Mouse (Mus musculus) forebrain, embryonic 12.5 days (tissue): ENCODE data around the gene Kank3. TPM values are rescaled to one million over a fixed set of nuclear protein-coding genes. Genes with fewer than 3 reads are reported as not detected.
A peak's percentile ranks its signal among the peaks of the same experiment; 100 is the strongest.

Experiments
- ATAC-seq: fragments of 200-750 bp; cut with Nextera tagmentation; 2 replicates; pipeline ENCODE4 v1.8.0; 2017; ENCODE audit warnings: moderate TSS enrichment; ENCODE audit not compliant: low FRiP score
- H3K27ac ChIP-seq: fragments of 300-500 bp; sonication (generic); 2 replicates; pipeline ENCODE4 v1.5.1; 2016; ENCODE audit warnings: mild to moderate bottlenecking
- H3K27me3 ChIP-seq: fragments of 300-500 bp; sonication (generic); 2 replicates; pipeline ENCODE4 v1.6.1; 2016; ENCODE audit warnings: mild to moderate bottlenecking
- H3K36me3 ChIP-seq: fragments of 300-500 bp; sonication (generic); replicated peaks from 2 replicates; pipeline ENCODE4 v1.6.1; 2016; ENCODE audit warnings: mild to moderate bottlenecking
- H3K4me1 ChIP-seq: fragments of 300-500 bp; sonication (generic); 2 replicates; pipeline ENCODE4 v1.6.1; 2016
- H3K4me2 ChIP-seq: fragments of 300-500 bp; sonication (generic); 2 replicates; pipeline ENCODE4 v1.6.1; 2016; ENCODE audit warnings: mild to moderate bottlenecking, moderate library complexity
- H3K4me3 ChIP-seq: fragments of 300-500 bp; sonication (generic); replicated peaks from 2 replicates; pipeline ENCODE4 v1.5.1; 2016; ENCODE audit warnings: mild to moderate bottlenecking
- H3K9ac ChIP-seq: fragments of 300-500 bp; sonication (generic); 2 replicates; pipeline ENCODE4 v1.6.1; 2016; ENCODE audit warnings: mild to moderate bottlenecking
- H3K9me3 ChIP-seq: fragments of 300-500 bp; sonication (generic); 2 replicates; pipeline ENCODE4 v1.6.1; 2016
- WGBS: fragments of 180-500 bp; shearing (Covaris S2); methylation state at CpG from one replicate; pipeline ENCODE4 v1.1.7; 2016; 5-methylcytosine and 5-hydroxymethylcytosine counted together
- polyA plus RNA-seq: library from polyadenylated mRNA; unstranded; fragments of >200 nt; fragmentation: Nextera tagmentation; extraction: Ambion mirVana; gene quantifications from 2 replicates; pipeline ENCODE4 v1.2.1, GENCODE M21; 2016

Kank3 gene
- polyA plus RNA-seq, 1 experiment from 2014 or later, result 27.3 TPM

DNA sequence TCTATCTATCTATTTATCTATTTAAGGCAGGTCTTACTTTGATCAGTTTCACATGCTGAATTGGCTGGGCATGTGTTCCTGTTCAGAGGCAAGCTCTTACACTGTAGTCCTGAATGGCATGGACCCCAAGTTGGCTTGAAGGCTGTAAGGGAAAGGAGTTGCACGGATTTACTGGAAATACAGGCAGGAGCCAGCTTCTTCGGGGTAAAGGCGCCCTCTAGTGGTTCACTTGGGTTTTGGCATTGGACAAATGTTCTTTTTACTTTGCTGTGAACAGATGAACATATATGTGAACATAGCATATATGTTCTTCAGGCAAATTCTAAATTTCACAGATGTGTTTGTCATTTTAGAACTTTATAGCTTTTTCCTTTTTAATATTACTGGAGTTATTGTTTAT, 16.5 kb downstream of the Kank3 start:
- no peak overlapping the region for H3K27ac ChIP-seq
- no peak overlapping the region for H3K4me2 ChIP-seq
- under 1% methylated on average over 3 of the region's 3 CpGs for WGBS
- H3K36me3 ChIP-seq, result peaks cover 41% of the 10 kb centered on the region
- no peaks in the 10 kb centered on the region for H3K27me3 ChIP-seq
- H3K9ac ChIP-seq, result no peak overlapping the region
- no peaks in the 10 kb centered on the region for H3K9me3 ChIP-seq
- no peak for ATAC-seq
- H3K4me3 ChIP-seq, result no peak overlapping the region
- peaks cover 32% of the 10 kb centered on the region for H3K4me1 ChIP-seq

DNA sequence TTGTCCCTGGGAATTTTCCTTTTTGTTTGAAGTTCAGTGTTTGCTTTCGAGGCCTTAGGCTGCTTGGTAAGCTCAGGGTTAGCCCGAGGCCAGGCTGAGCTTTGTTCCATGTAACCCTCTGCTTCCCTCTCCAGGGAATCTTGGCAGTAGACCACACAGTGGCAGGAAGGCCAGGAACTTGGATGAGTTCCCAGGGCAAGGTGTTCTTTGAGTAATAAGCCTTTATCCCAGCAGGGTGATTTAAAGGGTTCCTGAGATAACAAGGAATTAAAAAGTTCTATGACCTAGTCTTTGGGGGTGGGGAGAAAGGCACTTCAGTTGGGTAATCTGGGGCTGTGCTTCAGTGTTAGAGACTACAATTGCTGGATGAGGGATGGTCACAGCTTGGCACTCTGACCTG, 18.6 kb downstream of the Kank3 start:
- 78% methylated on average over 2 of the region's 2 CpGs for WGBS
- Histone ChIP-seq H3K4me2 (no peak overlapping the region), H3K27ac (peak overlapping the region; percentile 36; the same call in 1 of the 2 replicates), H3K9me3 (no peaks in the 10 kb centered on the region), H3K4me1 (peaks cover 13% of the 10 kb centered on the region), H3K27me3 (no peaks in the 10 kb centered on the region), H3K4me3 (no peak overlapping the region), H3K36me3 (peaks cover 44% of the 10 kb centered on the region), H3K9ac (no peak overlapping the region)
- ATAC-seq, result no peak

DNA sequence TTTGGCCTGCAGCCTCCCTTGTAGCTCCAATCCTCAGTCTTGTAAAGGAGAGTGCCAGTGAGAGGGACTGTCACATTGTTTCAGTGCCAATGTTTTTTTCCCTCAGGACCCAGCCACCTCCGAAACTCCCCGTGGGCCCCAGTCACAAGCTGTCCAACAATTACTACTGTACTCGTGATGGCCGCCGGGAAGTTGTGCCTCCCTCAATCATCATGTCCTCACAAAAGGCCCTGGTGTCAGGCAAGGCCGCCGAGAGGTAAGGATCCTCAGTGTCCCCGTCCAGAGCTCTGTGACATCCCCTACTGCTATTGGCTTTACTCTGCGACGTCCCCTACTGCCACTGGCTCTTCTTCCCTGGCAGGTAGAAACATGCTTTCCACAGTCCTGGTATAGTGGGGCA, 19.2 kb downstream of the Kank3 start:
- Histone ChIP-seq H3K27me3 (no peaks in the 10 kb centered on the region), H3K36me3 (peaks cover 51% of the 10 kb centered on the region), H3K4me1 (peaks cover 13% of the 10 kb centered on the region), H3K9ac (no peak overlapping the region), H3K4me3 (no peak overlapping the region), H3K4me2 (no peak overlapping the region), H3K9me3 (no peaks in the 10 kb centered on the region), H3K27ac (no peak overlapping the region)
- no peak for ATAC-seq
- 93% methylated on average over 10 of the region's 10 CpGs for WGBS

DNA sequence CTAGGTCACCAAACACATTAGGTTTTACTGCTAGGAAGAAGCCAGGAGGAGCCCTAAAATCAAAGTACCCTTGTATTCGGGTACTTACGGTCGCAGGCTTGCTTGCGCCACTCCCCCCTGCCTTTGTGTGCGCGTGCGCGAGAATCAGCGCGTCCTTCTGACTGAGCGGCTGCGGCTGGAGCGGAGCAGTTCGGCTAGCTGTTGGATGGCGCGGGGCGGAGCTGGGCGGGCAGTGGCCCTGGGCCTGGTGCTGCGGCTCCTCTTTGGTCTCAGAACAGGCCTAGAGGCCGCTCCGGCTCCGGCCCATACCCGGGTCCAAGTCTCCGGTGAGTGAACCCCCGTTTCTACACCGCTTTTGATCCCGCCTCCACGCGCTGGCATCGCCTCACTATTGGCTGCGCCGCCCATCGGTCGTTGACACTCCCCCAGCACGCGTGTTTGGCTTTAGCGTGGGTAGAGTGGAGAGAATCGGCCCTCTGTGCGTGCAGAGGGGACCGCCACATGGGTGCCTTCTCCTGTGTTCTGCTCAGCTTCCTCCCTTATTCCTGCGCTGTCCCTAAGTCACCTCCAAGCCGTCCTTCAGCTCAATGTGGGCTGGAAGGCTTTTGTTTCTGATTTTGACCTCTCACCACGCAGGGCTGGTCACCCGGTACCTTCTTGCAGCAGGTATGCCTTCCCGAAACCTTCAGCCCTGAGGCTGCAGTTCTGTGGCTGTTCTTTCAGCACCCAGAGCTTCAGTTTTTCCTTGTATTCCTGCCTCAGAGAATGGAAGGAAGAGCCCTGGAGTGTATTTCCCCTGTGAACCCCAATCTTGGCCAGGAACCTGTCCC, 32.9 kb downstream of the Kank3 start, which contains the start of gene Cd320:
Cd320 (plus strand) TSS at position 126 of the 830 bp plus-strand sequence.
- WGBS, result 0% methylated on average over 45 of the region's 45 CpGs
- Histone ChIP-seq H3K36me3 (peaks cover 26% of the 10 kb centered on the region), H3K4me3 (peak within 1 kb of the TSS; percentile 73), H3K4me2 (peak within 1 kb of the TSS; percentile 83), H3K27me3 (no peaks in the 10 kb centered on the region), H3K4me1 (peaks cover 15% of the 10 kb centered on the region), H3K9me3 (no peaks in the 10 kb centered on the region), H3K27ac (peak within 1 kb of the TSS; percentile 54; the same call in 1 of the 2 replicates), H3K9ac (peak within 1 kb of the TSS; percentile 72)
- peak; percentile 93 for ATAC-seq

DNA sequence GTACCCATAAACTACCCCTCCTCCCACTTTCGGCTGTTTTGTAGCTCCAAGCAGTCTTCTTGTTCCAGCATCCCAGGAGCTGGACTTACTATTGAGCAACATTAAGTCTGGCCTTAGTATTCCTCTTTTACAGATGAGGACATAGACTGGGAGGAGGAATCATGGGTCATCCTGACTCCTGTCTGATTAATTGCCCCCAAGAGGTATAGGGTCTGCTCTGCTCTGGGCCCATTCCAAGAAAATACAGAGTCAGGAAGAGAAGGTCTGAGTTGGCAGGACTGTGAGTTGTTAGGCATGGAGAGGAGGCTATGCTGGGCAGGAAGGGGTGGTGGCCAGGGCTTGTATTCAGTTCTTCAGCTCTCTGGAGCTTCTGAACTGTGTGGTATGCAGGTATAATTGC, 33.9 kb downstream of the Kank3 start:
- no peak for ATAC-seq
- Histone ChIP-seq H3K4me3 (peak overlapping the region; percentile 73; the same call in 1 of the 2 replicates), H3K27me3 (no peaks in the 10 kb centered on the region), H3K27ac (no peak overlapping the region), H3K4me2 (peak overlapping the region; percentile 83), H3K36me3 (peaks cover 26% of the 10 kb centered on the region), H3K4me1 (peaks cover 15% of the 10 kb centered on the region), H3K9ac (0 out of 2 replicates have a peak overlapping the region, but pooled peaks have one; percentile 72), H3K9me3 (no peaks in the 10 kb centered on the region)
- 80% methylated on average over 1 of the region's 1 CpGs for WGBS

DNA sequence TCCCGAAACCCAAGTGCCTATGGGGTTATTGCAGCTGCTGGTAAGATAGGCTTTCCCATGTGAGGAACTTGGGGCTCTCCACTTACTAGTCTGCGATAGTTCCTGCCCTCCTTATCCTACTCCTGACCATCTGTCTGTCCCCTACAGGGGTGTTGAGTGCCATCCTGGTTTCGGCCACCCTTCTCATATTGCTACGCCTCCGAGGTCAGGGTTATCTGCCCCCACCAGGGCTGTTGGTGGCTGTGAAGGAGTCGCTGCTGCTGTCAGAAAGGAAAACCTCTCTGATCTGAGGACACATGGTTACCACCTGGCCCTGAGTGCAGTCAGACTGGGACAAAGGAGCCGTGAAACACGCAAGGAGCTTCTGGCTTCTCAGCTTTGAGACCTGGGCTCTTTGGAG, 37.8 kb downstream of the Kank3 start:
- no peaks in the 10 kb centered on the region for H3K27me3 ChIP-seq
- H3K9me3 ChIP-seq, result no peaks in the 10 kb centered on the region
- peaks cover 31% of the 10 kb centered on the region for H3K36me3 ChIP-seq
- no peak for ATAC-seq
- H3K9ac ChIP-seq, result no peak overlapping the region
- WGBS, result 88% methylated on average over 8 of the region's 8 CpGs
- no peak overlapping the region for H3K4me3 ChIP-seq
- H3K27ac ChIP-seq, result no peak overlapping the region
- peaks cover 15% of the 10 kb centered on the region for H3K4me1 ChIP-seq
- H3K4me2 ChIP-seq, result no peak overlapping the region

DNA sequence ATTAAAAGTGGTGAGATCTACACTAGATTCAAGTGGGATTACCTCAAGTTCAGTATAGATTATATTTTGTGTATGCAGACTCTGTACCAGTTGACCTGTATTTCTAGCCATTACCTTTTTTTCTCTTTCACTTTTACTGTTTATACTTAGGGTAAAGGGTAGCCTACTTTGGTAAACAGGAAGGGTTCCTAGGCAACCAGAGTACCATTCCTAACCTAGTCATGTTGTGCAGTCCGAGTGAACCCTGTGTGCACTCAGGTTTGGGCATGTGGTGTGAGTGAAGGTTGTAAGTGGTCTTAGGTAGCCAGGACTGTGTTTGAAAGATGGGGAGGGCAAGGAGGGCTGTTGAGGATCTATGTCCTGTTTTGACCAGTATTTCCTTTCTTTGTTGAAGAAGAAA, 41.0 kb downstream of the Kank3 start:
- Histone ChIP-seq H3K27ac (no peak overlapping the region), H3K27me3 (no peaks in the 10 kb centered on the region), H3K9me3 (no peaks in the 10 kb centered on the region), H3K4me1 (no peaks in the 10 kb centered on the region), H3K9ac (no peak overlapping the region), H3K4me2 (no peak overlapping the region), H3K4me3 (no peak overlapping the region), H3K36me3 (peaks cover 31% of the 10 kb centered on the region)
- WGBS, result 78% methylated on average over 1 of the region's 1 CpGs
- no peak for ATAC-seq

DNA sequence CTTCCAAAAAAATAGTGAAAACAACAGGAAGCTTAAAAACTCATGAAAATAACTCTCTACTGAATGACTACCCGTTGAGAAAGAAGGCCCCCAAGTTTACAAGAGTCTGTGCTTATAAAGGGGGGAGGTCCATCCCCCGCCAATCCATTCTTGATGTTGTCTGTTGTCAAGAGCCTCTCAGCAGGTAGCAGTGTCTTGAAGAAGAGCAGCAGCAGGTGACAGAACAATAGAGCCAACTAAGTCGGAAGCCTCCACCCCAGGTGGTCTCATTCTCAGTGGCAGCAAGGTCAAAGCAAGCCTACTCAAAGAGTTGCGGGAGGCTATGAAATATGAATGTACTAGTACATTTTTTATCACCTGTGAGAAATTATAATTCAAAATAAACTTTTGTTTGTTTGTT, 47.5 kb downstream of the Kank3 start:
- Histone ChIP-seq H3K27ac (no peak overlapping the region), H3K4me3 (no peak overlapping the region), H3K27me3 (no peaks in the 10 kb centered on the region), H3K36me3 (no peaks in the 10 kb centered on the region; the same call in 1 of the 2 replicates), H3K9ac (no peak overlapping the region), H3K4me2 (no peak overlapping the region), H3K9me3 (no peaks in the 10 kb centered on the region), H3K4me1 (no peaks in the 10 kb centered on the region)
- 77% methylated on average over 4 of the region's 4 CpGs for WGBS
- ATAC-seq, result no peak

DNA sequence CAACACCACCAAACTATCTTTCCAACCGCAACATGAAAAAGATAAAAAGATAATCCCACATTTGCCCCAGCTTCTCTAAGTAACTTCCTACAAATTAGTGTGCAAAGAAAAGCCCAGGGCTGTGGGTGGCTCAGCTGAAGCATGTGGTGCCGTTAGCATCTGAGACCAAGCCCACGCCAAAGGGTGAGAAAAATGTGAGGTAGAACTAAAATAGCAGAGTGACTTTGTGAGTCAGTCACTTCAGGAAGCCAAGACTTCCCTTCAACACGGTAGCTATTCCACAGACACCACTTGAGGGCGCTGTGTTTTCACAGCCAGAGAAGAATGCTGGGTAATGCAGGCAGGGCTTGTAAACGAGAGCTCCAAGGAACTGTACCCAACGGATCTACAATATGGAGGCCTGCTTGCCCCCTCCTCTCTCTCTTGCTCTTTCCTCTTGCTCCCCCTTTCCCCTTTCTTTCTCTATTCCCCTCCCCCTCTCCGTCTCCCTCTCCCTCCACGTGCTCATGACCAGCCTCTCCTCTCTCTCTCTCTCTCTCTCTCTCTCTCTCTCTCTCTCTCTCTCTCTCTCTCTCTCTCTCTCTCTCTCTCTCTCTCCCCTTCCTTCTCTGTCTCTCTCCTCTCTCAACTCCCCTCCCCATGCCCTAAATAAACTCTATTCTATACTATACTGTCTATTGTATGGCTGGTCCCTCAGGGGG, 55.2 kb downstream of the Kank3 start:
- no peaks in the 10 kb centered on the region for H3K27me3 ChIP-seq
- H3K4me3 ChIP-seq, result no peak overlapping the region
- H3K9ac ChIP-seq, result no peak overlapping the region
- no peak for ATAC-seq
- 40% methylated on average over 9 of the region's 9 CpGs for WGBS
- no peaks in the 10 kb centered on the region for H3K4me1 ChIP-seq
- H3K36me3 ChIP-seq, result no peaks in the 10 kb centered on the region
- H3K4me2 ChIP-seq, result no peak overlapping the region
- no peak overlapping the region for H3K27ac ChIP-seq
- no peaks in the 10 kb centered on the region for H3K9me3 ChIP-seq

Other genes starting within 250 kb of the Kank3 start
- 50.6 and 52.7 TPM in 2 replicates for gene Zfp414, start 181.4 kb upstream of the Kank3 start, polyA plus RNA-seq
- gene Pram1, start 172.5 kb upstream of the Kank3 start, polyA plus RNA-seq, result 0.72 and 0.95 TPM in 2 replicates
- 490 and 547 TPM in 2 replicates for gene Hnrnpm, start 123.7 kb upstream of the Kank3 start, polyA plus RNA-seq
- 42.4 and 48.7 TPM in 2 replicates for gene March2, start 91.8 kb upstream of the Kank3 start, polyA plus RNA-seq
- 377 and 388 TPM in 2 replicates for gene Rab11b, start 50.0 kb upstream of the Kank3 start, polyA plus RNA-seq
- 11.4 and 13.3 TPM in 2 replicates for gene Angptl4, start 28.7 kb upstream of the Kank3 start, polyA plus RNA-seq
- gene Rps28, start 14.0 kb downstream of the Kank3 start, polyA plus RNA-seq, result 686 and 713 TPM in 2 replicates
- gene Ndufa7, start 14.1 kb downstream of the Kank3 start, polyA plus RNA-seq, result 371 and 397 TPM in 2 replicates
- gene Cd320, start 32.6 kb downstream of the Kank3 start, polyA plus RNA-seq, result 54.7 and 55.1 TPM in 2 replicates
- not detected in 2 replicates for gene Gm7029, start 63.3 kb downstream of the Kank3 start, polyA plus RNA-seq
- 5.4 and 7.4 TPM in 2 replicates for gene Kifc1, start 80.1 kb downstream of the Kank3 start, polyA plus RNA-seq
- gene Platr17, start 94.6 kb downstream of the Kank3 start, polyA plus RNA-seq, result not detected in 2 replicates
- 67.9 and 68.2 TPM in 2 replicates for gene Daxx, start 98.9 kb downstream of the Kank3 start, polyA plus RNA-seq
- 16.1 and 19.5 TPM in 2 replicates for gene Tapbp, start 105.4 kb downstream of the Kank3 start, polyA plus RNA-seq
- 23.1 and 23.5 TPM in 2 replicates for gene Zbtb22, start 105.4 kb downstream of the Kank3 start, polyA plus RNA-seq
- gene Rgl2, start 119.0 kb downstream of the Kank3 start, polyA plus RNA-seq, result 53.7 and 55.9 TPM in 2 replicates
- gene Pfdn6, start 129.8 kb downstream of the Kank3 start, polyA plus RNA-seq, result 198 and 201 TPM in 2 replicates
- 40.1 and 41.9 TPM in 2 replicates for gene Wdr46, start 130.1 kb downstream of the Kank3 start, polyA plus RNA-seq
- 5.0 and 7.1 TPM in 2 replicates for gene B3galt4, start 141.0 kb downstream of the Kank3 start, polyA plus RNA-seq
- 58.4 and 63.5 TPM in 2 replicates for gene Vps52, start 145.3 kb downstream of the Kank3 start, polyA plus RNA-seq
- gene Rps18, start 145.5 kb downstream of the Kank3 start, polyA plus RNA-seq, result 934 and 1,034 TPM in 2 replicates
- gene H2-K1, start 189.8 kb downstream of the Kank3 start, polyA plus RNA-seq, result 23.3 and 28.2 TPM in 2 replicates
- gene Ring1, start 214.2 kb downstream of the Kank3 start, polyA plus RNA-seq, result 19.1 and 23.6 TPM in 2 replicates
- 92.8 and 103 TPM in 2 replicates for gene H2-Ke6, start 217.5 kb downstream of the Kank3 start, polyA plus RNA-seq
- 160 and 166 TPM in 2 replicates for gene Slc39a7, start 221.2 kb downstream of the Kank3 start, polyA plus RNA-seq
- 54.8 and 59.5 TPM in 2 replicates for gene Rxrb, start 221.3 kb downstream of the Kank3 start, polyA plus RNA-seq
- 1.4 and 2.5 TPM in 2 replicates for gene Col11a2, start 228.9 kb downstream of the Kank3 start, polyA plus RNA-seq